Mouse (Mus musculus): Measurements from ENCODE around the gene Erp29. TPM values are rescaled to one million over a fixed set of nuclear protein-coding genes. Genes with fewer than 3 reads are reported as not detected.
A peak's percentile ranks its signal among the peaks of the same experiment; 100 is the strongest.

Erp29 gene
- polyA plus RNA-seq, 1 experiment: 257 TPM

GRCm38 (mm10) chr5:121383857-121384756, 68.2 kb downstream of the Erp29 start:
- H3K4me3 ChIP-seq (replicated peaks): peak overlapping the region; percentile 97
- TF ChIP-seq GATA1 (IDR thresholded peaks at IDR 0.05; ENCODE audit: borderline replicate concordance, low read length) (no peak), FLI1 (IDR thresholded peaks at IDR 0.05; ENCODE audit: low read length) (no peak)
- peaks cover 77% of the 10 kb centered on the region for H3K4me1 ChIP-seq
- no peaks in the 10 kb centered on the region for H3K27me3 ChIP-seq (replicated peaks)
- H3K36me3 ChIP-seq (replicated peaks; ENCODE audit: low read length): peaks cover 42% of the 10 kb centered on the region
- H3K9me3 ChIP-seq: peaks cover 8% of the 10 kb centered on the region; the same call in 1 of the 2 replicates

- peaks cover 74% of the 10 kb centered on the region for H3K36me3 ChIP-seq (replicated peaks; ENCODE audit: low read length)
- TF ChIP-seq FLI1 (IDR thresholded peaks at IDR 0.05; ENCODE audit: low read length): no peak
- TF ChIP-seq GATA1 (IDR thresholded peaks at IDR 0.05; ENCODE audit: borderline replicate concordance, low read length): no peak
- no peak overlapping the region for H3K4me3 ChIP-seq (replicated peaks)
- peaks cover 45% of the 10 kb centered on the region for H3K4me1 ChIP-seq
- no peaks in the 10 kb centered on the region for H3K27me3 ChIP-seq (replicated peaks)
- H3K9me3 ChIP-seq: peaks cover 8% of the 10 kb centered on the region; the same call in 1 of the 2 replicates
Observed at GRCm38 (mm10) chr5:121380692-121381091, 71.6 kb downstream of the Erp29 start.

- Histone ChIP-seq H3K4me1 (peaks cover 33% of the 10 kb centered on the region), H3K27me3 (replicated peaks) (no peaks in the 10 kb centered on the region), H3K36me3 (replicated peaks; ENCODE audit: low read length) (peaks cover 92% of the 10 kb centered on the region), H3K4me3 (replicated peaks) (no peak overlapping the region), H3K9me3 (peaks cover 8% of the 10 kb centered on the region; the same call in 1 of the 2 replicates)
- TF ChIP-seq GATA1 (IDR thresholded peaks at IDR 0.05; ENCODE audit: borderline replicate concordance, low read length) (no peak), FLI1 (IDR thresholded peaks at IDR 0.05; ENCODE audit: low read length) (no peak)
Observed at GRCm38 (mm10) chr5:121378678-121379256, 73.5 kb downstream of the Erp29 start.

Other genes starting within 250 kb of the Erp29 start
- gene Rpl6, start 248.0 kb downstream of the Erp29 start, polyA plus RNA-seq (2012; ENCODE audit: insufficient read depth, low replicate concordance): 95.5 and 547 TPM in 2 replicates
- gene Hectd4, start 232.3 kb downstream of the Erp29 start, polyA plus RNA-seq (2012; ENCODE audit: insufficient read depth, low replicate concordance): 8.6 and 14.0 TPM in 2 replicates
- gene Trafd1, start 66.9 kb downstream of the Erp29 start, polyA plus RNA-seq (2012; ENCODE audit: insufficient read depth, low replicate concordance): 34.2 and 34.9 TPM in 2 replicates
- gene Naa25, start 54.6 kb downstream of the Erp29 start, polyA plus RNA-seq (2012; ENCODE audit: insufficient read depth, low replicate concordance): 1.0 TPM in 1 of 2 replicates, not detected in the other
- gene Tmem116, start 613 bp downstream of the Erp29 start, polyA plus RNA-seq (2012; ENCODE audit: insufficient read depth, low replicate concordance): 0.93 TPM in 1 of 2 replicates, not detected in the other
- gene Adam1b, start 50.9 kb upstream of the Erp29 start, polyA plus RNA-seq (2012; ENCODE audit: insufficient read depth, low replicate concordance): 0.07 TPM in 1 of 2 replicates, not detected in the other
- gene Adam1a, start 93.0 kb upstream of the Erp29 start, polyA plus RNA-seq (2012; ENCODE audit: insufficient read depth, low replicate concordance): not detected in 2 replicates
- not detected in 2 replicates for gene Gm42878, start 93.0 kb upstream of the Erp29 start, polyA plus RNA-seq (2012; ENCODE audit: insufficient read depth, low replicate concordance)
- gene Mapkapk5, start 93.4 kb upstream of the Erp29 start, polyA plus RNA-seq (2012; ENCODE audit: insufficient read depth, low replicate concordance): 54.2 and 85.9 TPM in 2 replicates
- 768 and 846 TPM in 2 replicates for gene Aldh2, start 141.3 kb upstream of the Erp29 start, polyA plus RNA-seq (2012; ENCODE audit: insufficient read depth, low replicate concordance)
- 2.2 and 2.6 TPM in 2 replicates for gene Acad12, start 166.4 kb upstream of the Erp29 start, polyA plus RNA-seq (2012; ENCODE audit: insufficient read depth, low replicate concordance)
- gene Acad10, start 208.0 kb upstream of the Erp29 start, polyA plus RNA-seq (2012; ENCODE audit: insufficient read depth, low replicate concordance): 3.4 TPM in 1 of 2 replicates, not detected in the other
- 9.6 and 10.7 TPM in 2 replicates for gene Brap, start 208.1 kb upstream of the Erp29 start, polyA plus RNA-seq (2012; ENCODE audit: insufficient read depth, low replicate concordance)